Mouse (Mus musculus) liver, adult 2 months (tissue): ENCODE measurements around the gene F12. TPM values are rescaled to one million over a fixed set of nuclear protein-coding genes. Genes with fewer than 3 reads are reported as not detected.

Source experiments
- DNase-seq: peaks from one replicate; pipeline ENCODE4 v3.0.0-alpha.2; 2011; ENCODE audit warnings: low read depth, low spot score; ENCODE audit errors: extremely low read depth
- H3K27ac ChIP-seq: fragments of 200-500 bp; replicated peaks from 2 replicates; pipeline ENCODE4 v1.5.1; 2012; ENCODE audit warnings: low read depth, mild to moderate bottlenecking, control low read depth, inconsistent platforms, low read length; ENCODE audit not compliant: insufficient read depth
- H3K27me3 ChIP-seq: fragments of 200-500 bp; 2 replicates; pipeline ENCODE4 v1.6.1; 2012; ENCODE audit warnings: mild to moderate bottlenecking, moderate library complexity, low read length, inconsistent platforms; ENCODE audit not compliant: control insufficient read depth, insufficient read depth
- H3K36me3 ChIP-seq: fragments of 200-500 bp; 2 replicates; pipeline ENCODE4 v1.6.1; 2012; ENCODE audit warnings: low read length, inconsistent platforms; ENCODE audit not compliant: control insufficient read depth, insufficient read depth
- H3K4me1 ChIP-seq: fragments of 200-500 bp; 2 replicates; pipeline ENCODE4 v1.6.1; 2011; ENCODE audit warnings: low read length; ENCODE audit not compliant: control insufficient read depth, insufficient read depth
- H3K4me3 ChIP-seq: fragments of 200-500 bp; 2 replicates; pipeline ENCODE4 v1.5.1; 2011; ENCODE audit warnings: low read depth, mild to moderate bottlenecking, control low read depth, low read length, moderate library complexity; ENCODE audit not compliant: insufficient read depth
- H3K79me2 ChIP-seq: fragments of 200-500 bp; 2 replicates; pipeline ENCODE4 v1.6.1; 2012; ENCODE audit warnings: inconsistent platforms, mild to moderate bottlenecking, low read length, moderate library complexity; ENCODE audit not compliant: control insufficient read depth, insufficient read depth
- H3K9ac ChIP-seq: fragments of 200-500 bp; 2 replicates; pipeline ENCODE4 v1.6.1; 2012; ENCODE audit warnings: low read depth, mild to moderate bottlenecking, control low read depth, inconsistent platforms, low read length
- CTCF ChIP-seq: fragments of 200-500 bp; IDR thresholded peaks from 2 replicates; pipeline ENCODE4 v1.5.1; 2011; ENCODE audit warnings: low read depth, low read length, control low read depth
- POLR2A ChIP-seq: fragments of 200-500 bp; IDR thresholded peaks from 2 replicates; pipeline ENCODE4 v1.6.1; 2011; ENCODE audit warnings: low read length, control low read depth; ENCODE audit not compliant: insufficient read depth; ENCODE audit errors: extremely low read depth
- WGBS: fragments of 180-500 bp; shearing (Covaris S2); methylation state at CpG from one replicate; pipeline ENCODE4 v1.1.7; 2018; 5-methylcytosine and 5-hydroxymethylcytosine counted together
- polyA plus RNA-seq: library from polyadenylated mRNA; depleted of rRNA; stranded (reverse); fragments of >200 nt; gene quantifications from 2 replicates; pipeline ENCODE4 v1.2.3, GENCODE M21; 2012
- total RNA-seq: library from RNA; depleted of rRNA; stranded (reverse); fragments of >200 nt; gene quantifications from 2 replicates; pipeline ENCODE4 v1.2.3, GENCODE M21; 2014

The F12 gene
- total and polyA plus RNA-seq, 2 experiments: 391 to 798 TPM

- DNase-seq: no peak
- H3K4me3 ChIP-seq: no peak overlapping the region
- no peaks in the 10 kb centered on the region for H3K27me3 ChIP-seq
- no peaks in the 10 kb centered on the region for H3K36me3 ChIP-seq
- no peak overlapping the region for H3K9ac ChIP-seq
- no peaks in the 10 kb centered on the region for H3K79me2 ChIP-seq
- no peak overlapping the region for H3K27ac ChIP-seq
- H3K4me1 ChIP-seq: peaks cover 3% of the 10 kb centered on the region; the same call in 1 of the 2 replicates
- no peak for TF ChIP-seq POLR2A
- TF ChIP-seq CTCF: no peak
- 53% methylated on average over 32 of the region's 32 CpGs for WGBS
These were observed 47.5 kb downstream of the F12 start for GRCm38 (mm10) chr13:55378907-55379580.

DNA sequence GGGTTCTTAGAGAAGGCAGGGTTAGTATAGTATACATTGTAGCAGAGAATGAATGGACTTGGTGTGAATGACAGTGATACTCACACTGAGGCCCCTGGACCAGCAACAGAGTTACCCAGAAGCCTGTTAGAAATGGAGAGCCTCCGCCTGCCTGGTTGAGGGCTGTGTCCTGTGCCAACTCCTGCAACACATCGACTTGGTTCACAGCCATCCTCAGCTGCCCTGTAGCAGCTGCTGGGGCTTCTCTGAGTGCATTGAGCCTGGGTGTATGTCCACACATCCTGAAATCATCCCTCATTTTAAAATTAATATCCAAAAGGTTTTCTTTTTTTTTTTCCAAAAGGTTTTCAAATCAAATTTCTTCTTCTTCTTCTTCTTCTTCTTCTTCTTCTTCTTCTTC, 50.7 kb downstream of the F12 start:
- H3K36me3 ChIP-seq: no peaks in the 10 kb centered on the region
- H3K27ac ChIP-seq: no peak overlapping the region
- H3K4me1 ChIP-seq: peaks cover 3% of the 10 kb centered on the region; the same call in 1 of the 2 replicates
- TF ChIP-seq POLR2A (no peak), CTCF (no peak)
- 29% methylated on average over 2 of the region's 2 CpGs for WGBS
- peak; percentile 31 for DNase-seq
- no peak overlapping the region for H3K4me3 ChIP-seq
- no peaks in the 10 kb centered on the region for H3K79me2 ChIP-seq
- H3K27me3 ChIP-seq: no peaks in the 10 kb centered on the region
- no peak overlapping the region for H3K9ac ChIP-seq

- H3K36me3 ChIP-seq: no peaks in the 10 kb centered on the region
These were observed 52.2 kb downstream of the F12 start for GRCm38 (mm10) chr13:55374206-55374924.

GRCm38 (mm10) chr13:55371740-55372139, 54.9 kb downstream of the F12 start:
- Histone ChIP-seq H3K36me3 (no peaks in the 10 kb centered on the region), H3K4me3 (no peak overlapping the region), H3K4me1 (peaks cover 4% of the 10 kb centered on the region; the same call in 1 of the 2 replicates), H3K27me3 (no peaks in the 10 kb centered on the region), H3K79me2 (no peaks in the 10 kb centered on the region), H3K9ac (no peak overlapping the region), H3K27ac (no peak overlapping the region)
- no peak for DNase-seq
- WGBS: 86% methylated on average over 5 of the region's 5 CpGs
- TF ChIP-seq POLR2A (no peak), CTCF (no peak)

More at GRCm38 (mm10) chr13:55374206-55374924, 52.2 kb downstream of the F12 start:
- H3K79me2 ChIP-seq: no peaks in the 10 kb centered on the region
- peaks cover 4% of the 10 kb centered on the region; the same call in 1 of the 2 replicates for H3K4me1 ChIP-seq
- WGBS: 76% methylated on average over 6 of the region's 6 CpGs
- no peak for DNase-seq
- H3K4me3 ChIP-seq: no peak overlapping the region
- H3K9ac ChIP-seq: no peak overlapping the region
- no peaks in the 10 kb centered on the region for H3K27me3 ChIP-seq
- TF ChIP-seq CTCF (no peak), POLR2A (no peak)
- no peak overlapping the region for H3K27ac ChIP-seq

DNA sequence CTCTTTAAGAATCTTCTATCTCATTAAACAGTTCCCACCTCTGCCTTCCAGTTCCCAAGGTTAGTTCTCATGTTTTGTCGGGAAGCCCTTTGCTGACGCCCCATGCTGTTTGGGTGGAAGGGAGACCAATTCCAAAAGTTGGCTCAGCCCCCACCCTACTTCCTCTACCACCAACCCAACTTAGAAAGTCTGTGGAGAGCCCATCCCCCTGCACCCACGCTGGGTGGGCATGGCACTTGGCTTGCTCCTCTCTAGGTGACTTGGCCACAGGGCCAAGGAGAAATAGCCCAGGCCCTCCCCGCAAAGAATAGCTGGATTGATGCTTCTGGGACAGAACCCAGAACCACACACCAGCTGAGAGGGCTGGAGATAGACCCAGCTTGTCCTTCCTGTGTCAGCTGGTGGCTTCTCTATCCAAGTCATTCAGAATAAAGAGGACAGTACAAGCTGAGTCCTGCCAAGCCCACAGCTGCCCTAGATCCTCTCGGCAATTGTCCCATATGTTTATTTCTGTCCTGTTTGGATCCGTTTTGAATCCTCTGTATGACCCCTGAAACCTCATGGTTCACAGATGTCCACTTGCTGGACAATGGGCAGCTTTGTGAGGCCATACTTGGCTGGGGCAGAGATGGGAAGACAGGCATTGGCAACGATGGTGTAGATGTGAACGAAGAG, 55.4 kb downstream of the F12 start:
- Histone ChIP-seq H3K4me3 (no peak overlapping the region), H3K9ac (no peak overlapping the region)

More for the DNA sequence above, 55.4 kb downstream of the F12 start:
- H3K36me3 ChIP-seq: no peaks in the 10 kb centered on the region
- WGBS: 83% methylated on average over 8 of the region's 8 CpGs
- TF ChIP-seq POLR2A: no peak
- H3K27me3 ChIP-seq: no peaks in the 10 kb centered on the region
- H3K79me2 ChIP-seq: no peaks in the 10 kb centered on the region
- H3K27ac ChIP-seq: no peak overlapping the region
- peaks cover 4% of the 10 kb centered on the region; the same call in 1 of the 2 replicates for H3K4me1 ChIP-seq
- DNase-seq: no peak
